Mouse (Mus musculus) bone marrow macrophage, adult 2 months (primary cell): Measurements from ENCODE around the gene Spp2.

Experiments
- CTCF ChIP-seq: IDR thresholded peaks from 2 replicates; pipeline ENCODE4 v1.5.1; 2012; ENCODE audit warnings: low read depth, mild to moderate bottlenecking, low read length, moderate library complexity
- POLR2A ChIP-seq: IDR thresholded peaks from 2 replicates; pipeline ENCODE4 v1.6.1; 2012; ENCODE audit warnings: mild to moderate bottlenecking, low read depth, low read length, borderline replicate concordance

DNA sequence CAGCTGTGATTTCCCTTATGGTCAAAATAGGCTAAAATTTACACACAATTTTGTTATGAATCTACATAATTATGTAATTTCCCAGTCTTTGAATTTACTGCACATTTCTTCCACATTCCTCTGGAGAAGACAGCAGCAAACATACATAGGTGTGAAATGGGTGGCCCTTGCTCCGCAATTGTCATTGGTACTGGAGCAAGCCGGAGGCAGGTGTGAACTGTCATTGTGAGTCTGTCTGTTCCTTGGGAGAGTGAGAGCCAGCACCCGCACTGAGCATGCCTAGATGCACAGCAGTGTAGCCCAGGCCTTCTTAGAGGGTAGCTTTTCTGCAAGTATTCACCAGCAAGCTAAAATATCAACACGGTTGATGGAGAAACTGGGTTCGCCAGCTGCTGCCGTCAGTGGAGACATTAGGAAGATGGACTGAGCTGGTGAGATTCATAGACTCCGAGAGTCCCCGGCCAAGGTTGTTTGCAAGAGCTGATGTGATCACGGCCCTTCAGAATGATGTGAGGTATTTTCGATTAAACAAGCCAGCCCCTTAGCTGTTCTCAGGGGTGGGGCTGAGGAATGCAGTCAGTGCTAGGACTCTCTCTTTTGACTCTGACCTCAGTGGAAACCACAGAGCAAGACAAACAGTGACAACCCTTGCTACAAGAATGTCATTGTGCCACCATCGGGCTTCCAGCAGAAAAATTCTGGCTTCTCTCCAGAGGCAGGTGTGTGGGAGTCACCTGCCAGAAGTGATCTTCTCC is 21.4 kb downstream of the Spp2 start:
- no peak for TF ChIP-seq CTCF
- TF ChIP-seq POLR2A = no peak
